Mouse (Mus musculus): ENCODE measurements at regions not wholly inside any gene's neighbourhood (a gene's known extent, or its start where the extent isn't known, plus 50 kb on each side); places are given as distances from the start of the nearest gene placed in this dataset.

DNA sequence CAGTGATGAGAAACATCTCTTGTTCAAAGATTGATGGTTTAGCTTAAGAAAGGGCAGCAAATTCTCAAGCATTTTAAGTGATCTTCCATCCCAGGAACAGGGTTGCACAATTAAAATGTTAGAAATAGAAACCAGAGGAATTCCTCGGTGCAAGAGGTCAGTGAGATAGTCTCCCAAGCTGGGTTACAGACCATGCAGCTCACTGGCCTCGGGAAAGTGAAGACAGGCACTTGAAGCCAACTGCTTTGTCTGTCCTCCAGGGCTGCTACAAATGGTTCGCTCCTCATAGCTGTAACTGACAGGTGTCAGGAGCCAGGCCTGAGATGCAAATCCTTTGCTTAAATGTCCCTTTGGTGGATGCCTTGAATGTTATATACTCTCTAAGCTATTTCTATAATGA lies 306.2 kb upstream of the Jag1 start:
- DNase-seq (ENCODE audit: low spot score) = no peak

- DNase-seq (ENCODE audit: low spot score) = no peak
Measured at GRCm38 (mm10) chr2:137419678-137420077, 303.2 kb upstream of the Jag1 start.

DNA sequence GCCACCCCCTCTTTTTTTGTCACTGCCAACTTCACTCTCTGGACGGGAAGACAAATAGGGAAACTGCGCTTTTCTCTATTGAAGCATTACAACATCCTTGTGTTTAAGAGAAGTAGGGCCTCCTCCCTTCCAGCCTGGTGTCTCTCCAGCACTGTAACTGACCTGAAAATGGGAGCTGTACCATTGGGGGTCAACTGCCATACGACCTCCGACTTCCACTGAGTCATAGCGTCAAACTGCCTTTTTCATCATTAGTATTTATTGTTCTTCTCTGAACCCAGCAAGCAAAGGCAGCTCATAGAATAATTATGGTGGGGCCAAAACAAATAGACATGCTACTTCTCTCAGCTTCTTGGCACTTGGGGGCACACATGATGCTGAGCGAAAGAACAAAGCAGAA lies 301.2 kb upstream of the Jag1 start:
- DNase-seq (ENCODE audit: low spot score) = no peak

DNA sequence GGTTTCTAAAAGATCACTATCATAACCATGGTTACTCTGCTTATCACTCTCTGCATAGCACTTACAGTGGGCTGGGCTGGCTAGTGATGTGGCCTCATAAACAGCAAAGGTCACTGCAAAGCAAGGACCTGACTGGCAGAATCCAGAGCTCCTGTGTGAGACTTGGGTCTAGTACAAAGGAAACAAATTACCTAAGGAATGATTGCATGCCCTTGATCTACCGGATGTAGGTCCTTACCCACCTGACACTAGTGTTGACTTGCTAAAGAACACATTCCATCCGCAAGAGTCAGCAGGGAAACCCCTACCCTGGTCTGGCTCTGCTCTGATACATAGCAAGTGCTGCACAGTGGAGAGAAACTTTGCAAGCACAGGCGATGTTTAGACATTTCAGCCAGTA lies 297.0 kb upstream of the Jag1 start:
- DNase-seq (ENCODE audit: low spot score) = no peak

GRCm38 (mm10) chr2:137409611-137410010 lies 293.2 kb upstream of the Jag1 start:
- DNase-seq (ENCODE audit: low spot score) = no peak

GRCm38 (mm10) chr2:137408294-137408693 lies 291.9 kb upstream of the Jag1 start:
- DNase-seq (ENCODE audit: low spot score) = no peak

DNA sequence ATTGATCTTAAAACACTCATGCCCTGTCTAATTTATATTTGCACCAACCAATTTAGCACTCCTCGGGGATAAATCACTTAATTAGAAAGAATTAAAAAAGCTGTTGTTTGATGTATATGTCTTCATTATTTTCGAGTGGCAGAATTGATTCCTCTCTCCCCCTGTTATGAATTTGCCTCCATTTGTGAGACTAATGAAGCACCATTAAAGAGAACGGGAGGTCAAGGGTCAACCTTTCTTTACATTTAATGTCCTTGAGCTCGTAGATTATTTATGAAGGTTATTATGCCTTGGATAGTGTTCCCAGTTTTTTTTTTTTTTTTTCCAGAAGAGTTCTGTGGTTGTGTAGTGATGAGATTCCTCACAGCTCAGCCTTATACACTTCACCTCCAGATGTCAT lies 277.0 kb upstream of the Jag1 start:
- DNase-seq (ENCODE audit: low spot score) = no peak

- no peak for DNase-seq (ENCODE audit: low spot score)
Measured at GRCm38 (mm10) chr2:137379816-137380215, 263.4 kb upstream of the Jag1 start.

DNA sequence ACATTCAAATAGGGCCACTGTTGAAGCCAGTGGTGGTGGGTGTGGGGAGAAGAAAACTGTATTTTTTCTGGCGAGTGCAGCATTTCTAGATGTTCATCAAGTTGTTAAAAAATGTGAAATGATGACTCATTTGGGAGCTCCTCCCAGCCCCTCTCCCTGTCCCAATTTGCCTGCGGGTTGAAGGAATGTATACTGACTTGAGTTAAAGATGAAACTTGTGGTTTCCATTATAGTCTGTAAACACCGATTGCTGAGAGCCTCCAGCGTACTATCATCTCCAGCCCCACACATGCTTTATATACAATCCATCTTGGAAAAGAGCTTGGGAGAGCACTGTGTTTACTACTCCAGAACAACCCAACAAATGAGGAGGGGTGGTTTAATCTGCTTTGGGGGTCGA lies 258.9 kb upstream of the Jag1 start:
- DNase-seq (ENCODE audit: low spot score) = no peak

DNA sequence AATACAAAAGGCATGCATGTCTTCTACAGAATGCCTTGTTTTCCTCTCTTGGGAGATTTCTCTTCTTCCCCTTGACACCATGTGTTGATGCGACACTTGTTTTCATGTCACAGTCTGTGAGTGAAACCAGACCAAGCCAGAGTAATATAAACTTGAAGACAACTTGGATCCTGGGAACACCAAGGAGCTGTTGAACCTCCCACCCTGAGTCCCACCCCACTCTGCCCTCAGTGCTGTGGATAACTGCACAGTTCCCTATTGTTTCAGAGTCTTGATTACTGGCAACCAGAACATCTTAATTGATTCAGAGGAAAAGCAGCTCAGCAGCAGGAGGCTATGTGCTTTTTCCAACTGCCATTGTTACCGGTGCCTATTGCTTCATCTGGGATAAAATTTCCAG lies 254.6 kb upstream of the Jag1 start:
- DNase-seq (ENCODE audit: low spot score) = no peak

GRCm38 (mm10) chr2:137363006-137363405 lies 246.6 kb upstream of the Jag1 start:
- no peak for DNase-seq (ENCODE audit: low spot score)

GRCm38 (mm10) chr2:137357181-137357738 lies 240.8 kb upstream of the Jag1 start:
- DNase-seq (ENCODE audit: low spot score) = no peak

- no peak for DNase-seq (ENCODE audit: low spot score)
Measured at GRCm38 (mm10) chr2:137343736-137344135, 227.3 kb upstream of the Jag1 start.

DNA sequence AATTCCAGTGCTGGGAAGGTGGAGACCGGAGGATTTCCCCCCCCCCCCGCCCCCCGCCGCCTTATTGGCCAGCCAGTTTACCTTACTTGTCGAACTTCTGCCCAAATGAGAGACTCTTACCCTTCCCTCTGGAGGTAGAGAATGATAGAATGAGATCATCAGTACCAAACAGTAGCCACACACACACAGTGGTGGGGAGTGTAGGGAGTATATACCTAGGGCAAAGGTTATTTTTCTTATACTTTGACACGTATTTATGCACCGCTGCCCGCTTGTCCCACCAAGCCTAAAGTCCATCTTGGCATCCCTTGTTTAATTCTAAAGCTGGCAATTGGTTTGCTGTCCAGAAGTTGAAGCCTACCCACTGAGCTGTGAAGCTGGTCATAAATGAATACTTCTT lies 213.6 kb upstream of the Jag1 start:
- no peak for DNase-seq (ENCODE audit: low spot score)

DNA sequence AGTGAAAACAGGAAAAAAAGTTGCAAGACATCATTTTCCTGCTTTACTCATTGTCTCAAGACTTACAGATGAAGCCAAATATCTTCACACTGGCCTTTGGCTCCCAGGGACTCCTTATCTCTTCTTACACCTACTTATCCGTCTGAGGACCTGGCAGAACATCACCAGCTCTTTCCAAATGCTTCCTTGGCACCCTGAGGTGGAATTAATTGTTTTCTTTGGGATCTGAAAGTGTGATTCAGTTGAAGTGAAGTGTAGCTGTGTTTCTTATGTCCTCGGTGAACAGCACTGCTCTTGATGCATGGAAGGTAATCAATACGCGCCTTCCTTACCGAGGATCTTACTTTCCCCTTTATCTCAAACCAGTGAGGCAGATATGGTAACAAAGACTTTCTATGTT lies 207.0 kb upstream of the Jag1 start:
- DNase-seq (ENCODE audit: low spot score) = no peak

DNA sequence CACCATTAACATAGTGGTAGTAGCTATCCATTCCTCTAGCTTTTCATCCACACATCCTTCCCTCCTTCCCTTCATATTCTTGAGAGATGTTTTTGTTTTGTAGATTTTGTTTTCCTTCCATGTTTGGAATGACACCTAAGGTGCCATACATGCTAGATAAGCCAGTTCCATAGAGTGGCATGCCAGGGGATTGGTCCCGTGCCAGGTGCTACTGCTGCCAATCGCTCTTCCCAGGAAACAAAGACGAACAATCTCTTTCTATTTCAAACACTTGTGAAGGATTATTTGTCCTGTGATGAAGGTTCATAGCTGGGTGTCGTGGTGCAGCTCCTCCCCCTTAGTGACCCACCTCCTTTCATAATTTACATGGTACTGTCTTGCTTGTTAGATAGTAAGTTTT lies 194.1 kb upstream of the Jag1 start:
- no peak for DNase-seq (ENCODE audit: low spot score)

- DNase-seq (ENCODE audit: low spot score) = no peak
Measured at GRCm38 (mm10) chr2:137308116-137308515, 191.7 kb upstream of the Jag1 start.

DNA sequence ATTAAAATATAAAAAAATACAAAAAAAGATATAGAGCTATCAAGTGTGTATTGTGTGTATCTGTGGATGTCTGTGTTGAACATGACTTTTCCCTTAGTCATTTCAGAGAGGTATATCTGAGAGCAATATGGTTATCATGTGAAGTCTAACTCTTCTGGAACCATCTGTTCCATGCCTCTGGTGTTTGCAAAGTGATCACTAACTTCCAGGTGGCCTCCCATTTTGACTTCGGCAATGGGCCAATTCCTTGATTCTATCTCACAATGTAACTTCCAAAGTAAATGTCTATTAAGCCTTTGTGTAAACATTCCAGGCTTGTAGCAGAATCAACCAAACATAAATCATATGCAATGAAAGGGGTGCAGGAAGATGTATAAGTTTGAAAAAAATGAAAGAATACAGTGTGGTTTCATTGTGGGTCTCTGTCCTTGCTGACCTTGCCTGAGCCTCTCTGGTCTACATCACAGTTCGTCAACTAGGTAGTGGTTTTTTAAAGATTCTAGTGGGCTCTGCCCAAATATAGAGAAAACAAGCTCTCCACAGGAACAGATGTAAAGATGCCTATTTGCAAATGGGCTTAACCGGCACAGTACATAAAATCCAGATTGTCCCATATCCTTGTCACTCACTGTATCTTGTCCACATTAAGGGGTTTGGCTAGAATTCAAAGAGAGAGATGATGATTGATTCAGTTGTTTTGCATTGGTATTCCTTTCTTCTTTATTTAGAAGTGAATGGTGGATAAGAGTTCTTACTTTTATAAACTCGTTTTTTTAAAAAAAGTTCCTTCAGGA lies 185.2 kb upstream of the Jag1 start:
- no peak for DNase-seq (ENCODE audit: low spot score)

GRCm38 (mm10) chr2:137289231-137289630 lies 172.8 kb upstream of the Jag1 start:
- no peak for DNase-seq (ENCODE audit: low spot score)

- DNase-seq (ENCODE audit: low spot score) = no peak
Measured at GRCm38 (mm10) chr2:137271575-137272180, 155.2 kb upstream of the Jag1 start.

DNA sequence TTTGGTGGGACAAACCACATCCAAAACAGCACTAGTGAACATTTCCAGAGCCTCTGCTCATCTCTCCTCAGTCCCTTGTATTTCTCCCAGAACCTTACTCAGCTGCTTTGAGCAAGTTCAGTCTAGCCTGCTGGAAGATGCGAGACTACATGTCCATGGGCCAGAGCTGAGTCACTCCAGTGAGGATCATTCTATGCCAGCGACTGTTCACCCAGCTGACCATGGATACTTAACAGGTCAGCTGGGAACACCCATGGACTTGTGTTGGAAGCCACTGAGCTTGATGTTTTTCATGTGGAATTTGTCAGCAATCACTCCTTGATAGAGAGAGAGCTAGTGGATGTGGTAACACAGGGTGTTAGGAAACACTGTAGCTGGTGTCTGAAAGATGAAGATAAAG lies 146.5 kb upstream of the Jag1 start:
- DNase-seq (ENCODE audit: low spot score) = no peak

GRCm38 (mm10) chr2:137257847-137258515 lies 141.5 kb upstream of the Jag1 start:
- DNase-seq (ENCODE audit: low spot score) = no peak

GRCm38 (mm10) chr2:137247931-137248330 lies 131.5 kb upstream of the Jag1 start:
- DNase-seq (ENCODE audit: low spot score) = no peak

Data from c-Kit-positive CD71-positive TER-119-positive erythroid progenitor cells, embryonic 14.5 days (primary cell).